Mouse (Mus musculus): ENCODE results near the gene Lpar5.

Gene Lpar5

DNA sequence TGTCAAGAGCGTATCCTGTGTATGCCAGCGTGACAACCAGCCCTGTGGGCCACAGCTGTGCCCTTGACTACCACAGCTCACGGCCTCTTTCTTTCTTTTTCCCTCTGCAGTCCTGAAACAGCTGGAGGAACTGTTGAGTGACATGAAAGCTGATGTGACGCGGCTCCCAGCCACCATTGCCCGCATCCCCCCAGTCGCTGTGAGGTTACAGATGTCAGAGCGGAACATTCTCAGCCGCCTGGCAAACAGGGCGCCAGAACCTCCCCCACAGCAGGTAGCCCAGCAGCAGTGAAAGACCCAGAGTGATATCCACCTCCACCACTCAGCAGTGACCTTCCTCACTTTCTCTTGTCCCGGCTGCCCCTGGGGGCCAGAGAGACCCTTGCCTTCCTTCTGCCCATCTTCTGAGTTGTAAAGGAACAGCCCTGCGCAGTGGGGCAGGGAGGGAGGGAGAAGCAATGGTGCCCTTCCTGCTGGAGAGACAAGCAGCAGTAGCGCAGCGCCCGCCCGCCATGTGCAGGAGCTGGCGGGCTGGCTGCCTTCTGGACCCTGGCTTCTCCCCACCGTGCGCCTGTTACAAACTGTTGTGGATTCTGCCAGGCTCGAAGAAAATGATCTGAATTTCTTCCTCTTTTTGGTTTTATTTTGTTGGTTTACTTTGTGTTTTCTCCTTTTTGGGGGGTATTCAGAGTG is 62.1 kb downstream of the Lpar5 start:
- no peak for DNase-seq

DNA sequence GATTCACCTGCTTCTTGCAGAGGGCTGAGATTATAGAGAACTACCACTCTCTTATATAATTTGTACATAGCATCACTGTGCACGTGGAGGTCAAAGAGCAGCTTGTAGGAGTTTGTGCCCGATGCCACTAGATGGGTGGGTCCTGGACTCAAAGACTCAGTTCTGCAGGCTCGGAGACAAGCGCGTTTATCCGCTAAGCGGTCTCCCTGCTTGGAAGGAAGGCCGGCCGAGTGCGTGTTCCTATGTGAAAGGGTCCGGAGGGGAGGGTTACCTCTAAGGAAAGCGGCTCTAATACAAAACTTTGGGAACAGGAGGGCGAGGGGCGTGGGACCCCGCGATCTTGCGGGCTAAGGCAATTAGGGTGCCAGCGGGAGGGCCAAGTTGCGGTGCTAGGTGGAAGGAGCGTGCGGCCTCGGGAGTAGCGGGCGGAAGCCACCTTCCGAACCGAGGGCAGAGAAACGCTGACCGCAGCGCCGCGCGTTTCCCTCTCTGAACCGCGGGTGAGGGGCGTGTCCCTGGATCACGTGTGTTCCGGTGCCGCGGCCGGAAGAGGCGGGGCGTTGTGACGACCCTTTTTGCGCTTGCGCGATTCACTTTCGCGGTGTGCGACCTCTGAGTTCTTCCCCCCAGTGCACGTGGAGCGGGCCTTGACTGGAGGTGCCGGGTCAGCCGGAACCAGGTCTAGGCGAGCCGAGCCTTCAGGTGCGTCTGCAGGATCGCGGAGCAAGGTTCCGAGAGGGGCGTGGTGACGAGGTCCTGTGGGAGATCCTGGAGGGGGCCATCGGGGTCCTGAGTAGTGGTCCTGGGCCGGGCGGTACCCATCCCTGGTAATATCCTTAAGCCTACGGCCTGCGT is 63.8 kb downstream of the Lpar5 start, which contains the start of gene Nop2:
TSS of gene Nop2 (plus strand) at position 608 of the 855 bp plus-strand sequence.
- peak; percentile 91 to 93 for DNase-seq
